Mouse (Mus musculus) hindbrain, embryonic 13.5 days (tissue): Measurements from ENCODE around the gene A330070K13Rik. TPM values are rescaled to one million over a fixed set of nuclear protein-coding genes. Genes with fewer than 3 reads are reported as not detected.

Source experiments
- ATAC-seq: fragments of 200-750 bp; cut with Nextera tagmentation; 2 replicates; pipeline ENCODE4 v1.8.0; 2017; ENCODE audit warnings: moderate TSS enrichment; ENCODE audit not compliant: low FRiP score
- H3K27ac ChIP-seq: fragments of 300-500 bp; sonication (generic); 2 replicates; pipeline ENCODE4 v1.5.1; 2015; ENCODE audit warnings: inconsistent platforms, mild to moderate bottlenecking, moderate library complexity
- H3K27me3 ChIP-seq: fragments of 300-500 bp; sonication (generic); 2 replicates; pipeline ENCODE4 v1.6.1; 2015; ENCODE audit warnings: mild to moderate bottlenecking, inconsistent platforms
- H3K36me3 ChIP-seq: fragments of 300-500 bp; sonication (generic); 2 replicates; pipeline ENCODE4 v1.6.1; 2015; ENCODE audit warnings: mild to moderate bottlenecking, inconsistent platforms
- H3K4me1 ChIP-seq: fragments of 300-500 bp; sonication (generic); replicated peaks from 2 replicates; pipeline ENCODE4 v1.6.1; 2015; ENCODE audit warnings: inconsistent platforms
- H3K4me2 ChIP-seq: fragments of 300-500 bp; sonication (generic); 2 replicates; pipeline ENCODE4 v1.6.1; 2015; ENCODE audit warnings: inconsistent platforms, mild to moderate bottlenecking, moderate library complexity
- H3K4me3 ChIP-seq: fragments of 300-500 bp; sonication (generic); 2 replicates; pipeline ENCODE4 v1.5.1; 2015; ENCODE audit warnings: mild to moderate bottlenecking, inconsistent platforms
- H3K9ac ChIP-seq: fragments of 300-500 bp; sonication (generic); 2 replicates; pipeline ENCODE4 v1.6.1; 2015; ENCODE audit warnings: mild to moderate bottlenecking, inconsistent platforms
- H3K9me3 ChIP-seq: fragments of 300-500 bp; sonication (generic); 2 replicates; pipeline ENCODE4 v1.6.1; 2016; ENCODE audit warnings: inconsistent platforms
- WGBS: fragments of 180-500 bp; shearing (Covaris S2); methylation state at CpG from one replicate; pipeline ENCODE4 v1.1.7; 2015; 5-methylcytosine and 5-hydroxymethylcytosine counted together
- polyA plus RNA-seq: library from polyadenylated mRNA; unstranded; fragments of >200 nt; fragmentation: Nextera tagmentation; extraction: Ambion mirVana; gene quantifications from 2 replicates; pipeline ENCODE4 v1.2.1, GENCODE M21; 2015

A330070K13Rik gene
- polyA plus RNA-seq, result not detected in 2 replicates

- Histone ChIP-seq H3K9me3 (no peaks in the 10 kb centered on the region), H3K27me3 (no peaks in the 10 kb centered on the region), H3K4me2 (peak within 1 kb of the TSS; percentile 52), H3K27ac (no peak within 1 kb of the TSS), H3K36me3 (no peaks in the 10 kb centered on the region), H3K4me1 (peaks cover 16% of the 10 kb centered on the region), H3K4me3 (peak within 1 kb of the TSS; percentile 22), H3K9ac (peak within 1 kb of the TSS; percentile 59)
- WGBS, result 20% methylated on average over 13 of the region's 13 CpGs
- ATAC-seq, result no peak
These were observed at the start of gene A330070K13Rik for GRCm38 (mm10) chr5:130384222-130384912. A330070K13Rik (minus strand) TSS chr5:130384631.

- Histone ChIP-seq H3K4me3 (no peak overlapping the region), H3K27ac (no peak overlapping the region), H3K9me3 (peaks cover 7% of the 10 kb centered on the region; the same call in 1 of the 2 replicates), H3K4me1 (no peaks in the 10 kb centered on the region), H3K9ac (no peak overlapping the region), H3K27me3 (no peaks in the 10 kb centered on the region), H3K36me3 (no peaks in the 10 kb centered on the region), H3K4me2 (no peak overlapping the region)
- ATAC-seq, result no peak
- 95% methylated on average over 17 of the region's 17 CpGs for WGBS
These were observed 27.1 kb upstream of the A330070K13Rik start for GRCm38 (mm10) chr5:130411516-130411915.

GRCm38 (mm10) chr5:130409706-130410105, 25.3 kb upstream of the A330070K13Rik start:
- H3K4me2 ChIP-seq, result no peak overlapping the region
- WGBS, result 92% methylated on average over 6 of the region's 6 CpGs
- ATAC-seq, result no peak
- H3K4me3 ChIP-seq, result no peak overlapping the region
- peaks cover 7% of the 10 kb centered on the region; the same call in 1 of the 2 replicates for H3K9me3 ChIP-seq
- H3K4me1 ChIP-seq, result no peaks in the 10 kb centered on the region
- no peak overlapping the region for H3K9ac ChIP-seq
- H3K36me3 ChIP-seq, result no peaks in the 10 kb centered on the region
- H3K27ac ChIP-seq, result no peak overlapping the region
- H3K27me3 ChIP-seq, result no peaks in the 10 kb centered on the region

DNA sequence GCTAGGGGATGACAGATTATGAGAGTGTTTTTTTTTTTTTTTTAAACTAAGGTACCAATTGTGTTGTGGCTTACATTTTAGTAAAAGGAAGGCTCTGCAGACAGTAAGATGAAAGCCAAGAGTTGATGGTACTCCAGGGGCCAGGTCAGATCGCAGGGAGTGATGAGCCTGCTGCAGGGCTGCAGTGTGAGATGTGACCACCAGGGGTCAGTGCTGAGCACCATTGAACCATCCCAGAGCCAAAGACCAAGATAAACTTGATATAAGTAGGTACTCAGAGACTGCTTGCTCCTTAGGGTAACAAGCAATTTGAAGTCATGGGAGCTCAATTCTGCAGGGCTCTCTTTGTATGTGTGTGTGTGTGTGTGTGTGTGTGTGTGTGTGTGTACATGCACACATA, 20.8 kb upstream of the A330070K13Rik start:
- Histone ChIP-seq H3K4me3 (no peak overlapping the region), H3K9ac (no peak overlapping the region), H3K27ac (no peak overlapping the region), H3K4me1 (no peaks in the 10 kb centered on the region), H3K9me3 (no peaks in the 10 kb centered on the region), H3K36me3 (no peaks in the 10 kb centered on the region), H3K4me2 (no peak overlapping the region), H3K27me3 (no peaks in the 10 kb centered on the region)
- no peak for ATAC-seq
- 18% methylated on average over 1 of the region's 1 CpGs for WGBS

GRCm38 (mm10) chr5:130400136-130400917, 15.9 kb upstream of the A330070K13Rik start:
- Histone ChIP-seq H3K27ac (no peak overlapping the region), H3K36me3 (no peaks in the 10 kb centered on the region), H3K4me2 (no peak overlapping the region), H3K9me3 (no peaks in the 10 kb centered on the region), H3K27me3 (no peaks in the 10 kb centered on the region), H3K4me1 (no peaks in the 10 kb centered on the region), H3K9ac (no peak overlapping the region), H3K4me3 (no peak overlapping the region)
- 91% methylated on average over 8 of the region's 8 CpGs for WGBS
- ATAC-seq, result no peak

GRCm38 (mm10) chr5:130395142-130395541, 10.7 kb upstream of the A330070K13Rik start:
- Histone ChIP-seq H3K9ac (no peak overlapping the region), H3K4me1 (peaks cover 16% of the 10 kb centered on the region), H3K4me2 (no peak overlapping the region), H3K27ac (0 out of 2 replicates have a peak overlapping the region, but pooled peaks have one; percentile 10), H3K36me3 (no peaks in the 10 kb centered on the region), H3K4me3 (no peak overlapping the region), H3K9me3 (no peaks in the 10 kb centered on the region), H3K27me3 (no peaks in the 10 kb centered on the region)
- no peak for ATAC-seq
- 67% methylated on average over 6 of the region's 6 CpGs for WGBS

GRCm38 (mm10) chr5:130394386-130394785, 10.0 kb upstream of the A330070K13Rik start:
- H3K27ac ChIP-seq, result no peak overlapping the region
- no peak for ATAC-seq
- 74% methylated on average over 8 of the region's 8 CpGs for WGBS
- no peak overlapping the region for H3K9ac ChIP-seq
- H3K4me1 ChIP-seq, result peaks cover 16% of the 10 kb centered on the region
- no peaks in the 10 kb centered on the region for H3K27me3 ChIP-seq
- H3K4me2 ChIP-seq, result no peak overlapping the region
- no peaks in the 10 kb centered on the region for H3K36me3 ChIP-seq
- no peaks in the 10 kb centered on the region for H3K9me3 ChIP-seq
- no peak overlapping the region for H3K4me3 ChIP-seq

GRCm38 (mm10) chr5:130393618-130394355, 9.4 kb upstream of the A330070K13Rik start:
- H3K27me3 ChIP-seq, result no peaks in the 10 kb centered on the region

DNA sequence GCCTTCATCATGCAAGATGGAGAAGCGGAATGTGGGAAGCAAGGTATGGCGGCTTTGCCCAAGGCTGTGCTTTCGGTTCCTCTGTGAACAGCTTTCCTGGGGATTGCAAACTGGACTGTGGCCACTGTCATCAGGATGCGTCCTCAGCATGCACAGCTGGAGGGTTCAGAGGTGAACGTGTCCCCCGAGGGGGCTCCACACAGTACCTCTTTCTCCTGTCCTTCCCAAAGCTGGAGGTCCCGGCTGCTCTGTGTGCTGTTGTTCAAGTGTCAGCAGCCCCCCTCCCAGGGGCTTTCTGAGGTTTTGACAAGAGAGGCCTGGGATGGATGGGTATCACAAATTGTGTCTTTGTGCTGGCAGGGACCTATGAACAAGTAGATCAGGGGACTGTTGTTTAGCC, 2.0 kb upstream of the A330070K13Rik start:
- 47% methylated on average over 7 of the region's 7 CpGs for WGBS
- no peak overlapping the region for H3K4me3 ChIP-seq
- H3K4me2 ChIP-seq, result no peak overlapping the region
- peaks cover 16% of the 10 kb centered on the region for H3K4me1 ChIP-seq
- H3K9ac ChIP-seq, result no peak overlapping the region
- H3K27ac ChIP-seq, result no peak overlapping the region
- H3K36me3 ChIP-seq, result no peaks in the 10 kb centered on the region
- no peak for ATAC-seq
- H3K9me3 ChIP-seq, result no peaks in the 10 kb centered on the region
- no peaks in the 10 kb centered on the region for H3K27me3 ChIP-seq

More at GRCm38 (mm10) chr5:130393618-130394355, 9.4 kb upstream of the A330070K13Rik start:
- Histone ChIP-seq H3K9me3 (no peaks in the 10 kb centered on the region), H3K4me1 (peaks cover 16% of the 10 kb centered on the region), H3K27ac (no peak overlapping the region), H3K4me3 (no peak overlapping the region), H3K9ac (no peak overlapping the region), H3K4me2 (no peak overlapping the region), H3K36me3 (no peaks in the 10 kb centered on the region)
- ATAC-seq, result no peak
- WGBS, result 45% methylated on average over 8 of the region's 8 CpGs

GRCm38 (mm10) chr5:130375411-130375810, 9.0 kb downstream of the A330070K13Rik start:
- ATAC-seq, result no peak
- no peak overlapping the region for H3K27ac ChIP-seq

DNA sequence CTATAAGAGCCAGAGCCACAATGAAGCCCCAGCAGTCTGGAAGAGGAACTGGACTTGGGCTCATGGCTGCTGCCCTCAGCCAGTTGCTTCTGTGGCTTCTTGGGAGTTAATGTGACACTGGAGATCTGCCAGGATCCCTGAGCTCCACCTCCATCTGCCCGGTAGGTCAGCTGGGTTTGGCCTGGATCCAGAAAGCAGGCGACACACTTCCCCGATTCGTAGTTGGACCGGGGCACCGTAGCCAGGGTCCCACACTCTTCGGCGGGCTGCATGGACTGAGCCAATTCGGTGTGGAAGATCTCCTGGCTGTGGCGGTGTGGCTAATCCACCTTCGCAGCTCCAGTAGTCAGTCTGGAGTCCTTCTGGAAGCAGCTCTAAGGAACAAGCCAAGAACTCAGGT, 15.2 kb downstream of the A330070K13Rik start, which contains the start of gene Caln1:
Gene Caln1, plus strand, starts transcription at position 219 of the 400 bp plus-strand sequence.
- Histone ChIP-seq H3K4me2 (no peak within 1 kb of the TSS), H3K27ac (no peak within 1 kb of the TSS), H3K27me3 (no peaks in the 10 kb centered on the region), H3K4me1 (no peaks in the 10 kb centered on the region), H3K36me3 (no peaks in the 10 kb centered on the region), H3K4me3 (no peak within 1 kb of the TSS), H3K9ac (no peak within 1 kb of the TSS), H3K9me3 (no peaks in the 10 kb centered on the region)
- no peak for ATAC-seq
- WGBS, result 69% methylated on average over 11 of the region's 11 CpGs

More at GRCm38 (mm10) chr5:130375411-130375810, 9.0 kb downstream of the A330070K13Rik start:
- H3K4me2 ChIP-seq, result no peak overlapping the region
- H3K9ac ChIP-seq, result no peak overlapping the region
- 89% methylated on average over 3 of the region's 3 CpGs for WGBS
- H3K27me3 ChIP-seq, result no peaks in the 10 kb centered on the region
- 0 out of 2 replicates have a peak, but pooled peaks cover 6% of the 10 kb centered on the region for H3K9me3 ChIP-seq
- no peak overlapping the region for H3K4me3 ChIP-seq
- no peaks in the 10 kb centered on the region for H3K4me1 ChIP-seq
- H3K36me3 ChIP-seq, result no peaks in the 10 kb centered on the region

GRCm38 (mm10) chr5:130368236-130368635, 16.2 kb downstream of the A330070K13Rik start:
- Histone ChIP-seq H3K36me3 (no peaks in the 10 kb centered on the region), H3K4me1 (no peaks in the 10 kb centered on the region), H3K27me3 (no peaks in the 10 kb centered on the region), H3K4me2 (no peak overlapping the region), H3K4me3 (no peak overlapping the region), H3K9ac (no peak overlapping the region), H3K27ac (no peak overlapping the region), H3K9me3 (no peaks in the 10 kb centered on the region)
- 74% methylated on average over 6 of the region's 6 CpGs for WGBS
- no peak for ATAC-seq
